ENCODE assay signal across 15 mouse cellular contexts in the genomic region with DNA sequence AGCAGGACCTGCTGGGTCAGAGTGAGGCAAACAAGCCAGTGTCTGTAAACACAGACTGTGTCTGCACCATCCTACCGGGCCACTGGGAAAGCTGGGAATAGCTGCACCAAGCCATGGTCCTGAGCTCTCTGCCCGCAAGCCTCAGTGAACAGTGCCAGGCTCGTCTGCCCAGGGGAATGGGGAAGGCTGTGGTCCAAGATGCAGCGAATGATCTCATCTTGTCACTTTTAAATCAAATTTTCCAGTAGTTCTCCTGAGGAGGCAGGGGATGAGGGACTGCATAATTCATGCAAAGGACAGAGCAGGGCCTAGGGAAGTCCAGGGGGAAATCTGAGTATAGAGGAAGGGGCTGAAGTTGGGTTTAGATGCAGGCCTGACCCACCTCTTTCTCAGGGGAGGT. TPM values are rescaled to one million over a fixed set of nuclear protein-coding genes. Genes with fewer than 3 reads are reported as not detected.
A peak's percentile ranks its signal among the peaks of the same experiment; 100 is the strongest.
DNase-seq lines count a peak whose midpoint lies in the region; ATAC-seq and TF ChIP-seq lines count a peak whose summit lies in the region.
"Had no signal": no experiment of that assay in that cellular context is flagged by ENCODE, and none has a peak within 500 bp of the region (broad histone marks: within the 10 kb centered on the region; RNA-seq: fewer than 3 reads in every experiment).

No protein-coding gene starts in this region.

- ATAC-seq in midbrain, embryonic 13.5 days: 0 out of 2 replicates have a peak, but pooled peaks have one; percentile 0
- ATAC-seq in midbrain, embryonic 11.5 days (ENCODE audit: low FRiP score): no peak
- ATAC-seq in hindbrain, embryonic 14.5 days (ENCODE audit: low FRiP score): no peak

- no peaks in the 10 kb centered on the region for H3K79me2 ChIP-seq in myocyte (ENCODE audit: control insufficient read depth, insufficient read depth)

- 73% methylated on average over 4 of the region's 4 CpGs for WGBS in midbrain, embryonic 13.5 days
- 86% methylated on average over 4 of the region's 4 CpGs for WGBS in midbrain, embryonic 11.5 days
- 77% methylated on average over 4 of the region's 4 CpGs for WGBS in hindbrain, embryonic 14.5 days

- peak overlapping the region; percentile 69; the same call in 1 of the 2 replicates for H3K4me3 ChIP-seq in midbrain, embryonic 13.5 days (replicated peaks)
- H3K4me3 ChIP-seq in midbrain, embryonic 11.5 days (ENCODE audit: low read depth, low read length): no peak overlapping the region
- H3K4me3 ChIP-seq in hindbrain, embryonic 14.5 days (replicated peaks; ENCODE audit: low read length): no peak overlapping the region
- peak overlapping the region; percentile 44 for H3K4me3 ChIP-seq in myocyte

- no peaks in the 10 kb centered on the region for H3K9me3 ChIP-seq in midbrain, embryonic 13.5 days
- H3K9me3 ChIP-seq in midbrain, embryonic 11.5 days (ENCODE audit: control insufficient read depth, low read length): no peaks in the 10 kb centered on the region
- H3K9me3 ChIP-seq in hindbrain, embryonic 14.5 days (ENCODE audit: control insufficient read depth, low read length): no peaks in the 10 kb centered on the region
- H3K9me3 ChIP-seq: stomach, embryonic 15.5 days had no signal

- intact Hi-C loops in heart, postnatal 36 days (cut with DNase I): loop anchor here (2.0 kb wide), 1 partner anchor 21 kb away; the partner anchor contains the start of gene Cdca4

- H3K4me1 ChIP-seq in midbrain, embryonic 13.5 days (replicated peaks): peaks cover 23% of the 10 kb centered on the region
- H3K4me1 ChIP-seq in midbrain, embryonic 11.5 days (ENCODE audit: control insufficient read depth, insufficient read depth, low read length): peaks cover 5% of the 10 kb centered on the region
- peaks cover 17% of the 10 kb centered on the region for H3K4me1 ChIP-seq in hindbrain, embryonic 14.5 days (replicated peaks; ENCODE audit: control insufficient read depth, insufficient read depth, low read length)

- no peak overlapping the region for H3K27ac ChIP-seq in midbrain, embryonic 13.5 days
- H3K27ac ChIP-seq in midbrain, embryonic 11.5 days (ENCODE audit: low read depth, low read length): no peak overlapping the region
- H3K27ac ChIP-seq in hindbrain, embryonic 14.5 days: peak overlapping the region; percentile 89; the same call in 1 of the 2 replicates
- H3K27ac ChIP-seq: liver, embryonic 14.5 days; stomach, embryonic 15.5 days had no signal

- peak overlapping the region; percentile 97; the same call in 1 of the 2 replicates for H3K4me2 ChIP-seq in midbrain, embryonic 13.5 days (replicated peaks)
- no peak overlapping the region for H3K4me2 ChIP-seq in midbrain, embryonic 11.5 days
- peak overlapping the region; percentile 90 for H3K4me2 ChIP-seq in hindbrain, embryonic 14.5 days (replicated peaks)
- H3K4me2 ChIP-seq in myocyte (ENCODE audit: low read depth): no peak overlapping the region

- no peak for TF ChIP-seq POLR2A in myocyte (IDR thresholded peaks at IDR 0.05; ENCODE audit: insufficient read length, low read depth)

- no peak overlapping the region for H3ac ChIP-seq in myocyte (ENCODE audit: control insufficient read depth, insufficient read length)

- DNase-seq in heart, adult 11 months: peak; percentile 83
- no peak for DNase-seq in heart, postnatal 36 days
- no peak for DNase-seq in midbrain, embryonic 11.5 days (ENCODE audit: low spot score, missing footprints)
- no peak for DNase-seq in hindbrain, embryonic 14.5 days (ENCODE audit: low spot score)
- no peak for DNase-seq in thymus, postnatal 0 days (ENCODE audit: low spot score)
- DNase-seq in kidney, postnatal 14 days: no peak
- DNase-seq: cerebellum, postnatal 25 days; kidney, adult 8-10 months; right cerebral cortex, postnatal 14 days had no signal

- H3K27me3 ChIP-seq in midbrain, embryonic 13.5 days: peaks cover 25% of the 10 kb centered on the region
- no peaks in the 10 kb centered on the region for H3K27me3 ChIP-seq in midbrain, embryonic 11.5 days (ENCODE audit: control insufficient read depth, insufficient read depth, low read length)
- no peaks in the 10 kb centered on the region for H3K27me3 ChIP-seq in hindbrain, embryonic 14.5 days (ENCODE audit: control insufficient read depth, insufficient read depth, low read length)
- no peaks in the 10 kb centered on the region for H3K27me3 ChIP-seq in myocyte (ENCODE audit: control insufficient read depth, insufficient read depth, insufficient read length)

- peak overlapping the region; percentile 83; the same call in 1 of the 2 replicates for H3K9ac ChIP-seq in midbrain, embryonic 13.5 days (replicated peaks)
- no peak overlapping the region for H3K9ac ChIP-seq in midbrain, embryonic 11.5 days (ENCODE audit: low read length)
- peak overlapping the region; percentile 71 for H3K9ac ChIP-seq in hindbrain, embryonic 14.5 days
- H3K9ac ChIP-seq: liver, embryonic 14.5 days; stomach, embryonic 15.5 days had no signal

- H3K36me3 ChIP-seq in midbrain, embryonic 13.5 days: peaks cover 15% of the 10 kb centered on the region
- no peaks in the 10 kb centered on the region for H3K36me3 ChIP-seq in midbrain, embryonic 11.5 days (ENCODE audit: control insufficient read depth, insufficient read depth, low read length)
- peaks cover 9% of the 10 kb centered on the region for H3K36me3 ChIP-seq in hindbrain, embryonic 14.5 days (replicated peaks; ENCODE audit: control insufficient read depth, insufficient read depth)
- H3K36me3 ChIP-seq in myocyte (ENCODE audit: control insufficient read depth, insufficient read depth): no peaks in the 10 kb centered on the region

TF ChIP-seq in myocyte, 11 proteins besides CTCF, POLR2A, EP300 and RAD21:
- TF ChIP-seq TCF12 (IDR thresholded peaks at IDR 0.05; ENCODE audit: insufficient read depth, poor library complexity, severe bottlenecking) (no peak), MYOD1 (IDR thresholded peaks at IDR 0.05; ENCODE audit: control insufficient read depth in 1 of 3, insufficient read length in 2 of 3, low read depth in 2 of 3) (no peak), MAX (IDR thresholded peaks at IDR 0.05; ENCODE audit: low read depth) (no peak), E2F4 (IDR thresholded peaks at IDR 0.05; ENCODE audit: insufficient read depth) (no peak), TCF3 (IDR thresholded peaks at IDR 0.05; ENCODE audit: insufficient read length, low read depth) (no peak), MYOG (IDR thresholded peaks at IDR 0.05; ENCODE audit: control insufficient read depth in 1 of 3, insufficient read depth in 1 of 3, insufficient read length in 2 of 3, low read depth in 2 of 3) (no peak), USF1 (IDR thresholded peaks at IDR 0.05; ENCODE audit: low read depth) (no peak), SRF (IDR thresholded peaks at IDR 0.05; ENCODE audit: control insufficient read depth, insufficient read length, low read depth) (no peak), POLR2AphosphoS2 (IDR thresholded peaks at IDR 0.05; ENCODE audit: insufficient read length, low read depth) (no peak), REST (IDR thresholded peaks at IDR 0.05; ENCODE audit: insufficient read depth, insufficient read length) (no peak), CEBPB (IDR thresholded peaks at IDR 0.05; ENCODE audit: insufficient read depth, poor library complexity, severe bottlenecking) (no peak)

RNA-seq across cellular contexts. Expression of gene Clba1, which starts 0.9 kb away (rescaled TPM):
- 1 to 10 TPM; 1.6 to 2.9 TPM for total RNA-seq in heart, postnatal 36 days (2021)
- 19.4 and 22.7 TPM in 2 replicates for polyA plus RNA-seq in midbrain, embryonic 13.5 days (2015; fragmentation: Nextera tagmentation; extraction: Ambion mirVana)
- polyA plus RNA-seq in midbrain, embryonic 11.5 days (2014; fragmentation: Nextera tagmentation; extraction: Ambion mirVana): 14.7 and 15.3 TPM in 2 replicates
- 20.2 and 21.0 TPM in 2 replicates for polyA plus RNA-seq in hindbrain, embryonic 14.5 days (2014; fragmentation: Nextera tagmentation; extraction: Ambion mirVana)
- 9.6 TPM for polyA plus RNA-seq in myocyte (2012; fragmentation: generic; extraction: Trizol)
- polyA plus RNA-seq in thymus, postnatal 0 days (2015; fragmentation: Nextera tagmentation; extraction: Ambion mirVana): 4.8 and 4.9 TPM in 2 replicates

RNA-seq across cellular contexts. Expression of gene Ahnak2, which starts 5.3 kb away (rescaled TPM):
- total RNA-seq in heart, postnatal 36 days (2021): 10 to 100 TPM; 14.1 to 20.2 TPM
- 0.31 and 0.37 TPM in 2 replicates for polyA plus RNA-seq in midbrain, embryonic 13.5 days (2015; fragmentation: Nextera tagmentation; extraction: Ambion mirVana)
- polyA plus RNA-seq in midbrain, embryonic 11.5 days (2014; fragmentation: Nextera tagmentation; extraction: Ambion mirVana): 0.07 and 0.22 TPM in 2 replicates
- polyA plus RNA-seq in hindbrain, embryonic 14.5 days (2014; fragmentation: Nextera tagmentation; extraction: Ambion mirVana): 1.9 and 2.5 TPM in 2 replicates
- polyA plus RNA-seq in myocyte (2012; fragmentation: generic; extraction: Trizol): 24.4 TPM
- 1.0 and 1.2 TPM in 2 replicates for polyA plus RNA-seq in thymus, postnatal 0 days (2015; fragmentation: Nextera tagmentation; extraction: Ambion mirVana)
- total RNA-seq: megakaryocyte progenitor cell, adult 5-6 weeks; neutrophil, adult 5-6 weeks had no signal

RNA-seq across cellular contexts. Expression of gene Cdca4, which starts 21.4 kb away (rescaled TPM):
- total RNA-seq in heart, postnatal 36 days (2021): 1 to 10 TPM; 6.1 to 6.6 TPM
- polyA plus RNA-seq in midbrain, embryonic 13.5 days (2015; fragmentation: Nextera tagmentation; extraction: Ambion mirVana): 82.7 and 85.0 TPM in 2 replicates
- 159 TPM in 2 replicates for polyA plus RNA-seq in midbrain, embryonic 11.5 days (2014; fragmentation: Nextera tagmentation; extraction: Ambion mirVana)
- polyA plus RNA-seq in hindbrain, embryonic 14.5 days (2014; fragmentation: Nextera tagmentation; extraction: Ambion mirVana): 39.1 and 43.4 TPM in 2 replicates
- 21.5 TPM for polyA plus RNA-seq in myocyte (2012; fragmentation: generic; extraction: Trizol)
- 147 and 151 TPM in 2 replicates for polyA plus RNA-seq in thymus, postnatal 0 days (2015; fragmentation: Nextera tagmentation; extraction: Ambion mirVana)

RNA-seq across cellular contexts. Expression of gene Pld4, which starts 47.3 kb away (rescaled TPM):
- 1 to 10 TPM; 6.1 to 8.9 TPM for total RNA-seq in heart, postnatal 36 days (2021)
- 5.2 and 6.4 TPM in 2 replicates for polyA plus RNA-seq in midbrain, embryonic 13.5 days (2015; fragmentation: Nextera tagmentation; extraction: Ambion mirVana)
- 3.5 and 4.2 TPM in 2 replicates for polyA plus RNA-seq in midbrain, embryonic 11.5 days (2014; fragmentation: Nextera tagmentation; extraction: Ambion mirVana)
- 7.1 and 7.9 TPM in 2 replicates for polyA plus RNA-seq in hindbrain, embryonic 14.5 days (2014; fragmentation: Nextera tagmentation; extraction: Ambion mirVana)
- polyA plus RNA-seq in myocyte (2012; fragmentation: generic; extraction: Trizol): 0.08 TPM
- polyA plus RNA-seq in thymus, postnatal 0 days (2015; fragmentation: Nextera tagmentation; extraction: Ambion mirVana): 46.2 and 49.3 TPM in 2 replicates

Comparison
In these comparisons a context has a peak if more than half of its experiments do, and no peak if none do; other contexts are left out.
1. H3K4me2 ChIP-seq: peak in midbrain, embryonic 13.5 days (single experiment) and hindbrain, embryonic 14.5 days (single experiment); none in midbrain, embryonic 11.5 days (single experiment) and myocyte (single experiment).
2. H3K4me3 ChIP-seq: peak in midbrain, embryonic 13.5 days (single experiment) and myocyte (single experiment); none in midbrain, embryonic 11.5 days (single experiment) and hindbrain, embryonic 14.5 days (single experiment).